Mouse (Mus musculus): ENCODE measurements around the gene D230025D16Rik. TPM values are rescaled to one million over a fixed set of nuclear protein-coding genes. Genes with fewer than 3 reads are reported as not detected.

D230025D16Rik gene
- polyA plus RNA-seq, 1 experiment from 2014 or later: 13.5 TPM

DNA sequence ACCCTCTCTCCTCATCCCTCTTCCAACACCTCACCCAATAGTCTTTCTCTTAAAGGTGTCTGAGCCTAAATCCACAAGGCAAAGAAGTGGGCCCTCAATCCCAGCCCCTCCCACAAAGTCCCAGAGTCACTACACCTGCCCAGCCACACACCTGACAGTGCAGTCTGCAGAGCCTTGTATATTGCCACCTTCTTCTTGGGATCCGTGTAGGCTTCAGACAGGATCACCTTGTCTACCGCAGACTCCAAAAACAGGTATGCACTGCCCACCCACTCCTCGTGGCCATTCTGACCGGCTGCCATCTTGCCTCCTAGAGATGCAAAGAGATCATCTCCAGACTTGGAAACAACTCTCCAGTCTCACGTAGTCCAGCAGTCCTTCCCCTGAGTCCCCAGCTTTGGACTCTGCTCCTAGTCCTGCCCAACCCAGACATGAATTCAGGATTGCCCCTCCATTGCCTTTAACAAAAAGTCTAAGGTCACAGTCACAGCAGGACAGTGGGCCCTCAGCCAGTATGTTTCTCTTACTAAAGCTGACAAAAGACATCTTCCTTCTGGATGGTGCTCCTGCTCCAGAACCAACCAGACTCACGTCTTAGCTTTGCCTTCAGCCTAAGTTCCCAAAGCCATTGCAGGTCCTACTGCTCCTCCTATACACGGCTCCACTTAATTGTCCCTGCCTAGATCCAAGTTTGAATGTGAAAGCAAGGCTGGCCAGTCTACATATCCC, 35.6 kb downstream of the D230025D16Rik start:
- no peak overlapping the region for H3K4me2 ChIP-seq
- H3K27me3 ChIP-seq: peaks cover 64% of the 10 kb centered on the region

DNA sequence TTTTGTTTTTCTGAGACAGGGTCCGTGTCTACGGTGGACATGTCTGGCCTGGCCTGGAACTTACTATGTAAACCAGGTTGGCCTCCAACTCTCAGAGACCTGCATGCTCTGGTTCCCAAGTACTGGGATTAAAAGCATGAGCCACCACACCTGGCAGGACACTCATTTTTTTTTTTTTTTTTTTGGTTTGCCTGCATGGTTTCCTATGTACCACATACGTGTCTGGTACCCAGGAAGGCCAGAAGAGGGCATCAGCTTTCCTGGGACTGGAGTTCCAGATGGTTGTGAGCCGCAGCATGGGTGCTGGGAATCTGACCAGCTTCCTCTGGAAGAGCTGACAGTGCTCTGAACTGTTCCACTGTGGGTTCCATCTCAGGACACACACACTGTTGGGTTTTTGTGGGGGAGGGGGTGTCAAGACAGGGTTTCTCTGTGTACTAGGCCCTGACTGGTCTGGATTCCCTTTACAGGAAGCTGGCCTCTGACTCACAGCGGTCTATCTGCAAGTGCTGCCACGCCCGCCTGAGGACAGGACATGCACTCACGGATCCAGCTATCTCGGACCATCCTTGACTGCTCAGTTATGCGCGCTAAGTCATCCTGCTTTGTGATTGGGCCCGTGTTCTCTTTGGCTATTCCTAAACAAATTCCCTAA, 36.5 kb downstream of the D230025D16Rik start:
- H3K27ac ChIP-seq: no peak overlapping the region
- H3K36me3 ChIP-seq: no peaks in the 10 kb centered on the region
- peaks cover 5% of the 10 kb centered on the region; the same call in 1 of the 2 replicates for H3K9me3 ChIP-seq (replicated peaks)
- H3K27me3 ChIP-seq: peaks cover 65% of the 10 kb centered on the region
- 58% methylated on average over 12 of the region's 12 CpGs for WGBS (ENCODE audit: insufficient replicate concordance)
- no peak overlapping the region for H3K9ac ChIP-seq
- DNase-seq (no peak), ATAC-seq (ENCODE audit: low read depth) (no peak)
- no peak overlapping the region for H3K4me3 ChIP-seq (replicated peaks)
- H3K4me1 ChIP-seq (replicated peaks): peaks cover 47% of the 10 kb centered on the region
- H3K4me2 ChIP-seq: no peak overlapping the region

More for the DNA sequence above, 35.6 kb downstream of the D230025D16Rik start:
- WGBS (ENCODE audit: insufficient replicate concordance): 71% methylated on average over 7 of the region's 7 CpGs
- H3K9ac ChIP-seq: no peak overlapping the region
- no peaks in the 10 kb centered on the region for H3K9me3 ChIP-seq (replicated peaks)
- H3K27ac ChIP-seq: no peak overlapping the region
- no peak overlapping the region for H3K4me3 ChIP-seq (replicated peaks)
- DNase-seq: no peak
- peaks cover 54% of the 10 kb centered on the region for H3K4me1 ChIP-seq (replicated peaks)
- no peaks in the 10 kb centered on the region for H3K36me3 ChIP-seq
- ATAC-seq (ENCODE audit: low read depth): no peak

DNA sequence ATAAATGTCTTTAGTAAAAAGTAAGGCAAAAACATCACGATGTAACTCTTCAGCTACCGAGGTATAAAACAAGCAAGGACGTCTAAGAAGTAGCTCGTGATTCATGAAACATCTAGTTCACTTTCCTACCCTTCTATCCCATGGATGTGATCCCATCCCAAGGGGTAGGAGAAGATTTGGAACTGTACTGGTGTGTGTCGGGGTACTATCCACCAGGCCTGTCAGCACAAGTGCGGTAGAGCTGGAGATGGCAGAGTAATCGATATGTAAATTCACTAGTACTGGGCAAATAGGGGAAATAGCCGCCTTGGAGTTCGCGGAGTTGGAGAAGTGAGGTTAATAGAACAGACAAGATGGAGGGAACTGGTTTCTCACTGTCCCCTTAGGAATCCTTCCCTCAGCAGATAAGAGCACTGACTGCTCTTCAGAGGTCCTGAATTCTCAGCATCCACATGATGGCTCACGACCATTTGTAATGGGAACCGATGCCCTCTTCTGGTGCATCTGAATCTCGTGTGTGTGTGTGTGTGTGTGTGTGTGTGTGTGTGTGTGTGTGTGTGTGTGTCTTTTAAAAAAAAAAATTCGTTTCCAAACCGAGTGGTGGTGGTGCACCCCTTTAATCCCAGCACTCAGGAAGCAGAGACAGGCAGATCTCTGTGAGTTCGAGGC, 38.4 kb downstream of the D230025D16Rik start:
- H3K4me2 ChIP-seq: peak overlapping the region; percentile 94
- peak overlapping the region; percentile 82 for H3K4me3 ChIP-seq (replicated peaks)
- peak overlapping the region; percentile 84 for H3K9ac ChIP-seq
- DNase-seq: no peak
- no peak overlapping the region for H3K27ac ChIP-seq
- peaks cover 6% of the 10 kb centered on the region; the same call in 1 of the 2 replicates for H3K9me3 ChIP-seq (replicated peaks)
- H3K4me1 ChIP-seq (replicated peaks): peaks cover 56% of the 10 kb centered on the region
- H3K36me3 ChIP-seq: no peaks in the 10 kb centered on the region
- no peak for ATAC-seq (ENCODE audit: low read depth)
- 38% methylated on average over 16 of the region's 16 CpGs for WGBS (ENCODE audit: insufficient replicate concordance)
- H3K27me3 ChIP-seq: peaks cover 70% of the 10 kb centered on the region

DNA sequence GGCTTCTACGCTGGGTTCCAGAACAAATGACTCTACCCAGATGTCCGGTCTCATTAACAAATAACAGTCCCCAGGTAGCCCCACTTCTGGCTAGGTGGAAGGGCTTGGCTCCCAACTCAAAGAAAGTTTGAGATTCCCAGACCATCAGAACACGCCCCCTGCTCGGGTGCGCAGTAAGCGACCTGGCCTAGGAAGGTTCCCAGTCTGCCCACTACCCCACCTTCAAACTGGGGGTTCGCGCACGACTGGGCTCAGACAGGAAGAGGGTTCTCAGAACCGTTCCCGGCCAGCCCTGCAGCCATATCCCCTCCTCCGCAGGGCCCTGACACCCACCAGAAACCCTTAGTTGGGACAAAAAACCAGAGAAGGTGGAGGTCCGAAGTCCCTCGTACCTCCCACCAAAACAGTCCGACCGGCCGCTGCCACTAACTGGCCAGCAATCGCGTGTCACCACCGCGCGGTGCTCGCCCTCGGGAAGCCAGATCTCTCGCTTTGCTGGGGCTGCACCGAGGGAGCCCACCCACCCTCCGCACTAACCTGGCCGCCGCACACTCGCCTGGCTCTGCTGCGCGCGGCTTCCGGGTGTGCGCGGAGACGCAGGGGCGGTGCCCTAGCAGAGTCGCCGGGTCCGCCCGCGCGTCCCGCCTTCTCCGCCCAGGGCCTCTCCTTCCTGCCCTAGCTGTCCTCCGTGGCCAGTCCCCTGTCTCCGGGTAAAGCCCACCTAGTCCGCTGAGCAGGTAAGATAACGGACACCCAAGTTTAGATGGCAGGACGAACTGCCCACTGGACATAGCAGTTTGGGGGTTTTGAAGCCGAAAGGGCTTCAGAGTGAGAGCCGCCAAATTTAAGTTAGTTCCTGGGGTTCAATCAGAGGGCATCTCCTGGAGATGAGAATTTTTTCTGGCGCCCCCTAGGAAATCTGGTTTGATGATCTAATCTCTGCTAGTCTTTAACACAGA, 39.4 kb downstream of the D230025D16Rik start, which contains the start of the genes Tradd and Fbxl8:
Gene Tradd, minus strand, starts transcription at position 586 of the 959 bp plus-strand sequence.
Gene Fbxl8, plus strand, starts transcription at position 625 of the 959 bp plus-strand sequence.
- 1% methylated on average over 54 of the region's 54 CpGs for WGBS (ENCODE audit: insufficient replicate concordance)
- Histone ChIP-seq H3K9ac (peak within 1 kb of the TSS; percentile 84), H3K36me3 (no peaks in the 10 kb centered on the region), H3K4me1 (replicated peaks) (peaks cover 56% of the 10 kb centered on the region), H3K27me3 (peaks cover 70% of the 10 kb centered on the region), H3K9me3 (replicated peaks) (peaks cover 6% of the 10 kb centered on the region; the same call in 1 of the 2 replicates), H3K4me2 (peak within 1 kb of the TSS; percentile 94), H3K4me3 (replicated peaks) (peak within 1 kb of the TSS; percentile 82), H3K27ac (peak within 1 kb of the TSS; percentile 50; the same call in 1 of the 2 replicates)
- ATAC-seq (ENCODE audit: low read depth) (peak; percentile 87), DNase-seq (peak; percentile 62)

DNA sequence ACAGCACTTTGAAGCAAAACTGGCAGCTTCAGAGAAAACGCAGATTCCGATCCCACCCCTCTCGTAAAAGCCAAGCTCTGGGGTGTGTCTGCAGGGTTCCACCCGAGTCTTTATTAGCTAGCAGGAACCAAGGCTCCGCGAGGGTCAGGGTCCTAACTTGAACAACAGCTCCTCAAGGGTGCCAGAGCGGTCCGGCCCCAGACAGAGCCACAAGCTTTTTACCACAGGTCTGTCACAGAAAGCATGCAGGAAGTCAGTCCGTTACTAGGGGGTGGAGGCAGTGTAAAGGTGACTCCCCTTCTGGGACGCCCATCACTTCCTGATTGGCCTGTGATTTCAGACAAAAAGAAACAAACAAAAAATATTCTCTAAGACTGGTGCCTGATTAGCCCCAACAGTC, 40.2 kb downstream of the D230025D16Rik start:
- Histone ChIP-seq H3K4me1 (replicated peaks) (peaks cover 57% of the 10 kb centered on the region), H3K27ac (no peak overlapping the region)
- WGBS (ENCODE audit: insufficient replicate concordance): 6% methylated on average over 10 of the region's 10 CpGs

DNA sequence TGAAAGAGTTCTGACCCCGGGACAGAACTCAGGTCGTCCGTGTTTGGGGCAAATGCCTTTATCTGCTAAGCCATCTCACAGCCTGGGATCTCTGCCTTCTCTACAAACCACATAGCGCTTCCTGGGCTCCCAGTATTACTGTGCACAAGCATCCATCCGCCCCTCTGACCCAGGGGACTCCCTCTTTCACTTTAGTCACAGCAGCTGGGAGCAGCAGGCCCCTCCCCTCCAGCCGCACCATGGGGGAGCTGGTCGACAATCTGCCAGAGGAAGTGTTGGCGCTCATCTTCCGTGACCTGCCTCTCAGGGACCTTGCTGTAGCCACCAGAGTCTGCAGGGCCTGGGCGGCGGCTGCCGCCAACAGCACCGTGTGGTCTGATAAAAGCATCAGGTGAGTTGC, 41.8 kb downstream of the D230025D16Rik start:
- Histone ChIP-seq H3K4me2 (no peak overlapping the region), H3K36me3 (no peaks in the 10 kb centered on the region), H3K27me3 (peaks cover 76% of the 10 kb centered on the region), H3K27ac (no peak overlapping the region), H3K9ac (no peak overlapping the region), H3K9me3 (replicated peaks) (peaks cover 6% of the 10 kb centered on the region; the same call in 1 of the 2 replicates), H3K4me3 (replicated peaks) (no peak overlapping the region), H3K4me1 (replicated peaks) (peaks cover 60% of the 10 kb centered on the region)
- 22% methylated on average over 13 of the region's 13 CpGs for WGBS (ENCODE audit: insufficient replicate concordance)
- no peak for ATAC-seq (ENCODE audit: low read depth)
- no peak for DNase-seq

More for the DNA sequence above, 40.2 kb downstream of the D230025D16Rik start:
- peaks cover 6% of the 10 kb centered on the region; the same call in 1 of the 2 replicates for H3K9me3 ChIP-seq (replicated peaks)
- H3K9ac ChIP-seq: peak overlapping the region; percentile 84
- peak overlapping the region; percentile 94 for H3K4me2 ChIP-seq
- H3K36me3 ChIP-seq: no peaks in the 10 kb centered on the region
- H3K4me3 ChIP-seq (replicated peaks): peak overlapping the region; percentile 82
- no peak for ATAC-seq (ENCODE audit: low read depth)
- peaks cover 70% of the 10 kb centered on the region for H3K27me3 ChIP-seq
- no peak for DNase-seq

DNA sequence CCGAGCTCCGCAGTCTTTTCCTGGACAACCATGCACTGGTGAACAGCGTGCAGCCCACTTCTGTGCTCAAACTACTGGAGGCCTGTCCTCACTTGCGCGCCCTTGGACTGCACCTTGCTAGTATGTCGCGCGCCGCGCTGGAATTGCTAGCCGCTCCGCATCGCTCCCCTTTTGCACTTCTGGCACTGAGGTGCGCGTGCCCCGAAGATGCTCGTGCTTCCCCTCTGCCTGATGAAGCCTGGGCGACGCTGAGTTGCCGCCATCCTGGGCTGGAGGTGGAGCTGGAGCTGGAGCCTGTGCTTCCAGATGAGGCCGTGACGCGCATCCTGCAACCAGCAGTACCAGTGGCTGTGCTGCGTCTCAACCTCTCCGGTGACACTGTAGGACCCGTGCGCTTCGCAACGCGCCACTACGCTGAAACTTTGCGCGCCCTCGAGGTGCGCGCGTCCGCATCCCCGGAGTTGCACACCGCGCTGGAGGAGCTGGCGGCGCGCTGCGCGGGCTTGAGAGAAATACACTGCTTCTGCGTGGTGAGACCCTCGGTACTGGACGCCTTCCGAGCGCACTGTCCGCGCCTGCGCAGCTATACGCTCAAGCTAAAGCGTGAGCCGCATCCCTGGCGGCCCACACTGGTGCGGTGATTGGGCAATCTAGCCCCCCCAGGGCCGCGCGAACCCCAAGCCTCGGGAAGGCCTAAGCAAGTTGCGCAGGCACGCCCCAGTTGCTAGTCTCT, 43.6 kb downstream of the D230025D16Rik start:
- Histone ChIP-seq H3K4me3 (replicated peaks) (peak overlapping the region; percentile 46), H3K4me2 (peak overlapping the region; percentile 65), H3K9me3 (replicated peaks) (peaks cover 6% of the 10 kb centered on the region; the same call in 1 of the 2 replicates), H3K27ac (no peak overlapping the region), H3K36me3 (no peaks in the 10 kb centered on the region), H3K9ac (no peak overlapping the region), H3K4me1 (replicated peaks) (peaks cover 52% of the 10 kb centered on the region), H3K27me3 (peaks cover 88% of the 10 kb centered on the region)
- WGBS (ENCODE audit: insufficient replicate concordance): 5% methylated on average over 65 of the region's 65 CpGs
- ATAC-seq (ENCODE audit: low read depth) (no peak), DNase-seq (no peak)

DNA sequence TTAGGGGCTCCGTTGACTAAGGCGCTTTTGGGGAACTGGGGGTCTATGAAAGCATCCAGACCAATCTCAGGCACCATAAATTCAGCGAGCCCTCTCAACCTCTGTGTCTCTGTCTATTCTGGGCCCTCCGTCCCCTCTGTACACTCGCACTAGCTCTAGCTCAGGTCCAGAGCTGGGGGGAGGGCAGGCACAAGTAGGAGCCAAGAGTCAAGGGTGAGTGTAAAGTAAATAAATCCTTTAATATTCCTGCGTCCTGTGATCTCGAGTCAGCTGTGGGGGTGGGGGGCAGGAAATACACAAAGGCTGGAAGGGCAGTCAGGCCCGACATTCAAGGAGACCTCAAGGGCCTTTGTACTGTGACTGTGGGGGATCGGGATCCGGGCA, 44.1 kb downstream of the D230025D16Rik start:
- Histone ChIP-seq H3K4me1 (replicated peaks) (peaks cover 47% of the 10 kb centered on the region), H3K9ac (no peak overlapping the region), H3K27ac (no peak overlapping the region), H3K36me3 (no peaks in the 10 kb centered on the region), H3K4me2 (peak overlapping the region; percentile 65), H3K27me3 (peaks cover 94% of the 10 kb centered on the region), H3K4me3 (replicated peaks) (peak overlapping the region; percentile 46), H3K9me3 (replicated peaks) (peaks cover 6% of the 10 kb centered on the region; the same call in 1 of the 2 replicates)
- 5% methylated on average over 10 of the region's 10 CpGs for WGBS (ENCODE audit: insufficient replicate concordance)
- no peak for ATAC-seq (ENCODE audit: low read depth)
- no peak for DNase-seq

DNA sequence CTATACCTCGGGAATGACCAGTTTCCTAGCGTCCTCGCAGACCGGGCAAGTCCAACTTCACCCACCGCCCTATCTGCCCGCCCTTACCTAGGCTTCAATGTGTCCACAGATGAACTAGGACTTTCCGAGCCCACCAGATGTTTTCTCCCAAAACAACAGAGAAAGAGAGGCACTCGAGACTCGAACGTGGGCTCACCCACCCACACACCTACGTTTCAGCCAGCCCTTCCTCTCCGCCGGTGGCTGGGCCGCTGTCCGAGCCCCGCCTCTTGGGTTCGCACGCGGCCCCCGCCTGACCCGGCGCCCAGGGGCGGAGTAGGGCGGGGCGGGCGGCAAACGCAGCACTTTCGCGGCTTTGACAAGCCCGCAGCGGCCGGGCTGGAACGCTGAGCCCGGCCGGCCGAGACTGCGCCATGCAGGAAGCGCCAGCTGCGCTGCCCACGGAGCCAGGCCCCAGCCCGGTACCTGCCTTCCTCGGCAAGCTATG, 44.6 kb downstream of the D230025D16Rik start, which contains the start of gene Hsf4:
Gene Hsf4, plus strand, starts transcription at position 341 of the 487 bp plus-strand sequence.
- Histone ChIP-seq H3K4me1 (replicated peaks) (peaks cover 45% of the 10 kb centered on the region), H3K9ac (0 out of 2 replicates have a peak within 1 kb of the TSS, but pooled peaks have one; percentile 29), H3K27ac (no peak within 1 kb of the TSS), H3K36me3 (no peaks in the 10 kb centered on the region), H3K27me3 (peaks cover 98% of the 10 kb centered on the region), H3K9me3 (replicated peaks) (peaks cover 6% of the 10 kb centered on the region; the same call in 1 of the 2 replicates), H3K4me3 (replicated peaks) (peak within 1 kb of the TSS; percentile 46), H3K4me2 (peak within 1 kb of the TSS; percentile 65)
- peak; percentile 16; the same call in 1 of the 2 replicates for ATAC-seq (ENCODE audit: low read depth)
- WGBS (ENCODE audit: insufficient replicate concordance): under 1% methylated on average over 42 of the region's 42 CpGs
- no peak for DNase-seq
